Mouse (Mus musculus) urinary bladder, adult 18-20 months (tissue): ENCODE data around the gene Mup13.
"Not testable (repeated sequence)": the region's sequence is repeated elsewhere in the genome, so short reads cannot be mapped to it uniquely, and the experiment has no call there.

Experiments used
- DNase-seq, 2 experiments: peaks; one replicate each; pipeline ENCODE4 v3.0.0; 2022; ENCODE audit warnings: low spot score in 2 of 2, mixed read lengths in 2 of 2

Mup13 gene

DNA sequence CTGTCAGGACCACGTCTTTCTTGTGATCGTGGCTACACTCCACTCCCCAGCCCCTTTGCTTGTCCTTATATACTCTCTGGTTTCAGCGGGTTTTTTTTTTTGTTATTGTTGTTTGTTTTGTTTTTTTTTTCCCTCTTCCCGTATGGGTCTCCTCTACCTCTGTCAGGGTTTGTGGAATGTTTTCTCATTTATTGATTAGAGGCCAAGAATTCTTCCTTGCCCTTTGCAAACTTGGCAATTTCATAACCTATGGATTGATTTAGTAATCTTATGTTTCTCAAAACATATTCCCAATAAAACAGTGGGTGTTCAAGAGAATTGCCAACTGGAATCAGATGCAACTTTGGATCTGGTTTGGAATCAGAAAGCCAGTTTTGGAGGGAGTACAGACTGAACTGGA, at the start of gene Mup13:
Gene Mup13, minus strand, starts transcription at position 101 of the 400 bp plus-strand sequence.
- not testable (repeated sequence) for DNase-seq
